Mouse (Mus musculus): Measurements from ENCODE around the gene Arid5b. TPM values are rescaled to one million over a fixed set of nuclear protein-coding genes. Genes with fewer than 3 reads are reported as not detected.

The Arid5b gene
- polyA plus RNA-seq, 1 experiment from 2014 or later: 27.5 TPM

DNA sequence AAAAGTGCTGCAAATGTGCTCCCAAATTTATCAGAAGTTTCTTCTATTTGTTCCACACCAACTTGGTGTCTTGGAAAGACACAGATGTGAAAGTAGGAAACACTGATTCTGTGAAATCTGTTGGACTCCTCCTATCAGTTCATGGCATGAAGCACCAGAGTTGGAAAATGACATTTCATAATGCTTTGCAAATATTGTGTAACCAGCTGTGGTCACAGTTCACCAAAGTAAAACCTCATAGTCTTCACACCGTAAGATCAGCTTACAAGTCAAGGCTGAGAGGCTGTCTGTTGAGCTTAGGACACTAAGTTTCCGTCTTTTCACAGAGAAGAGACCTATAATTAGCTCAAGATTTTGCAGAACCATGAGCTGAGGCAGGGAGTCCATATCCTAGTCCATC, 153.6 kb downstream of the Arid5b start:
- ATAC-seq (replicated peaks; ENCODE audit: insufficient number of reproducible peaks, low FRiP score, low TSS enrichment, low read depth) (no peak), DNase-seq (ENCODE audit: low spot score) (no peak)
- no peaks in the 10 kb centered on the region for H3K36me3 ChIP-seq (replicated peaks; ENCODE audit: control insufficient read depth, insufficient read depth, low read depth, low read length)
- no peak overlapping the region for H3K4me2 ChIP-seq (ENCODE audit: low read depth, low read length)
- H3K27me3 ChIP-seq (ENCODE audit: control insufficient read depth, insufficient read depth, low read length): no peaks in the 10 kb centered on the region
- no peak overlapping the region for H3K9ac ChIP-seq (replicated peaks; ENCODE audit: low read length)
- 68% methylated on average over 2 of the region's 2 CpGs for WGBS
- no peak overlapping the region for H3K27ac ChIP-seq (replicated peaks; ENCODE audit: low read depth, low read length)
- H3K4me1 ChIP-seq (ENCODE audit: control insufficient read depth, insufficient read depth, low read length): no peaks in the 10 kb centered on the region
- no peaks in the 10 kb centered on the region for H3K9me3 ChIP-seq (replicated peaks; ENCODE audit: control insufficient read depth, low read length)
- H3K4me3 ChIP-seq (ENCODE audit: low read depth, low read length): no peak overlapping the region

DNA sequence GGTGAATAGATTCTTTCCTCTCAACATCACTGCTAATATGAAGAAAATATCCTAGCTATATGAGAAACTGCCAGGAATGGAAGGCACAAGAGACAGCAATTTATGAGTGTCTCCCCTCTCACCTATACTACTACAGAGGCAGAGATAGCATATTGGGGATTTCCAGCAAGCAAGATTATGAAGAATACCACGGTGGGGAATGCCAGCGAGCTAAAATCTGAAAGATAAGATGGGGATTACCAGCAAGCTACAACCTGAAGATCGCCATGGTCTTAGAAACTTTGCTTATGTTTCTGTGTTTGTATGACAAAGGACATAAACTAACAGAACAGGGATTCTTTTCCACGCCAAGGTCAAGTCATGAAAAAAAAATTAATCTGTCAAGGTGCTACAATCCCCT, 155.1 kb downstream of the Arid5b start:
- no peak overlapping the region for H3K27ac ChIP-seq (replicated peaks; ENCODE audit: low read depth, low read length)
- 91% methylated on average over 4 of the region's 4 CpGs for WGBS
- DNase-seq (ENCODE audit: low spot score): no peak
- H3K4me3 ChIP-seq (ENCODE audit: low read depth, low read length): no peak overlapping the region
- H3K4me2 ChIP-seq (ENCODE audit: low read depth, low read length): no peak overlapping the region
- no peaks in the 10 kb centered on the region for H3K36me3 ChIP-seq (replicated peaks; ENCODE audit: control insufficient read depth, insufficient read depth, low read depth, low read length)
- no peaks in the 10 kb centered on the region for H3K9me3 ChIP-seq (replicated peaks; ENCODE audit: control insufficient read depth, low read length)
- ATAC-seq (replicated peaks; ENCODE audit: insufficient number of reproducible peaks, low FRiP score, low TSS enrichment, low read depth): no peak
- no peaks in the 10 kb centered on the region for H3K27me3 ChIP-seq (ENCODE audit: control insufficient read depth, insufficient read depth, low read length)
- H3K9ac ChIP-seq (replicated peaks; ENCODE audit: low read length): no peak overlapping the region
- H3K4me1 ChIP-seq (ENCODE audit: control insufficient read depth, insufficient read depth, low read length): no peaks in the 10 kb centered on the region

DNA sequence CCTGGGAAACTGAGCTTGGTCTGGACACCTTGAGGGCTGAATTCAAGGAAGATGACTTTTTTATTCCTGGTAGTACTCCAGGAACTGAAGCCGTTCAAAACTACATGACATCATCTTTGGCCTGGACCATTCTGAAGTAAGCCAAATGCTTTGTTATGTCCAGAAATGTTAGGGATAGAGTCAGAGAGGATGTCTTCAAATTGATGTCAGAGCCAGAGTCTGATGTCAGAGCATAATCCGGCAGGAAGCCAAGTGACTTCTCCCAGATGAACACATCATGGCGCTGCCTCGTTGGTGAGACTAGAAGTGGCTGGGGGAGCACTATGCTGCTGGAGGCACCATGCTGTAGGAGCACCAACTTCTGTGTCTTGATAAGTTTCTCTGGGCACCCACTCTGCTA, 156.6 kb downstream of the Arid5b start:
- Histone ChIP-seq H3K9me3 (replicated peaks; ENCODE audit: control insufficient read depth, low read length) (no peaks in the 10 kb centered on the region), H3K27me3 (ENCODE audit: control insufficient read depth, insufficient read depth, low read length) (no peaks in the 10 kb centered on the region), H3K4me3 (ENCODE audit: low read depth, low read length) (no peak overlapping the region), H3K36me3 (replicated peaks; ENCODE audit: control insufficient read depth, insufficient read depth, low read depth, low read length) (no peaks in the 10 kb centered on the region), H3K4me2 (ENCODE audit: low read depth, low read length) (no peak overlapping the region), H3K4me1 (ENCODE audit: control insufficient read depth, insufficient read depth, low read length) (no peaks in the 10 kb centered on the region), H3K27ac (replicated peaks; ENCODE audit: low read depth, low read length) (no peak overlapping the region), H3K9ac (replicated peaks; ENCODE audit: low read length) (no peak overlapping the region)
- ATAC-seq (replicated peaks; ENCODE audit: insufficient number of reproducible peaks, low FRiP score, low TSS enrichment, low read depth): no peak
- DNase-seq (ENCODE audit: low spot score): no peak
- 86% methylated on average over 4 of the region's 4 CpGs for WGBS

DNA sequence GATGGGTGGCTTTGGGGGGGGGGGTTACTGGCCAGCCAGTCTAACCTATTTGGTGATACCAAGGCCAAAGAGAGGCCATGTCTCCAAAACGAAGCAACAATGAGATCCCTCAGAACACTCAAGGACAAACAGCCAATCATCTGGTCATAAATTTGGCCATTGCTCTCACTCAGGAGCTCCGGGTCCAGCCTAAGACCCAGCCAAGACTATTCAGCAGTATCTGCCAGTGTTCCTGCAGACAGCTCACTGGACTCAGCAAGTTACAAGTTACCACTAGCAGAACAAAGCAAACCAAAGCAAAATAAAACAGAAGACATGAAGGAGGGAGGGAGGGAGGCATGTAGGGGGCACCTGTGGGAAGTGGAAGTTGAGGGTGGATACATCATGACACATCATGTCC, 157.3 kb downstream of the Arid5b start:
- no peak overlapping the region for H3K27ac ChIP-seq (replicated peaks; ENCODE audit: low read depth, low read length)
- no peaks in the 10 kb centered on the region for H3K36me3 ChIP-seq (replicated peaks; ENCODE audit: control insufficient read depth, insufficient read depth, low read depth, low read length)
- 80% methylated on average over 2 of the region's 2 CpGs for WGBS
- ATAC-seq (replicated peaks; ENCODE audit: insufficient number of reproducible peaks, low FRiP score, low TSS enrichment, low read depth) (no peak), DNase-seq (ENCODE audit: low spot score) (no peak)
- no peak overlapping the region for H3K9ac ChIP-seq (replicated peaks; ENCODE audit: low read length)
- H3K27me3 ChIP-seq (ENCODE audit: control insufficient read depth, insufficient read depth, low read length): no peaks in the 10 kb centered on the region
- H3K4me1 ChIP-seq (ENCODE audit: control insufficient read depth, insufficient read depth, low read length): no peaks in the 10 kb centered on the region
- H3K9me3 ChIP-seq (replicated peaks; ENCODE audit: control insufficient read depth, low read length): no peaks in the 10 kb centered on the region
- H3K4me2 ChIP-seq (ENCODE audit: low read depth, low read length): no peak overlapping the region
- no peak overlapping the region for H3K4me3 ChIP-seq (ENCODE audit: low read depth, low read length)

DNA sequence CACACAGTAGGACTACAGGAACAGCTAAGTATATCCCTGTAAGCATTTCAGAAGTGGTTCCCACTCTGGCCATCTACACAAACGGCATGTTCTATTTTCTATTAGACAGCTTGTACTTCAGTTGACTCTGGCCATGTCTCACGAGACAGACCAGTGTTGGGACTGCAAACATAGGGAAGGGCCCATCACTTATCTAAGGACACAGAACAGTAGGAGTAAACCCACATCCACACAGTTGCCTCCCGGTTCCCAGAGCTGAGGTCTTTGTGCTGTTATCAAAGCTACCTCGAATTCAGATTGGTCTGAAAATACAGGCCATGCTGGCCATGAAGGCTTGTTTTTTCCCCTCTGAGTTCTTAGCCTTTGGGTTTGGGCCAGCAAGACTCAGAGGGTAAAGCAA, 158.5 kb downstream of the Arid5b start:
- H3K9ac ChIP-seq (replicated peaks; ENCODE audit: low read length): no peak overlapping the region
- DNase-seq (ENCODE audit: low spot score) (no peak), ATAC-seq (replicated peaks; ENCODE audit: insufficient number of reproducible peaks, low FRiP score, low TSS enrichment, low read depth) (no peak)
- H3K27ac ChIP-seq (replicated peaks; ENCODE audit: low read depth, low read length): no peak overlapping the region
- no peaks in the 10 kb centered on the region for H3K36me3 ChIP-seq (replicated peaks; ENCODE audit: control insufficient read depth, insufficient read depth, low read depth, low read length)
- H3K4me3 ChIP-seq (ENCODE audit: low read depth, low read length): no peak overlapping the region
- no peaks in the 10 kb centered on the region for H3K9me3 ChIP-seq (replicated peaks; ENCODE audit: control insufficient read depth, low read length)
- H3K4me1 ChIP-seq (ENCODE audit: control insufficient read depth, insufficient read depth, low read length): no peaks in the 10 kb centered on the region
- no peaks in the 10 kb centered on the region for H3K27me3 ChIP-seq (ENCODE audit: control insufficient read depth, insufficient read depth, low read length)
- no peak overlapping the region for H3K4me2 ChIP-seq (ENCODE audit: low read depth, low read length)
- WGBS: 86% methylated on average over 4 of the region's 4 CpGs

DNA sequence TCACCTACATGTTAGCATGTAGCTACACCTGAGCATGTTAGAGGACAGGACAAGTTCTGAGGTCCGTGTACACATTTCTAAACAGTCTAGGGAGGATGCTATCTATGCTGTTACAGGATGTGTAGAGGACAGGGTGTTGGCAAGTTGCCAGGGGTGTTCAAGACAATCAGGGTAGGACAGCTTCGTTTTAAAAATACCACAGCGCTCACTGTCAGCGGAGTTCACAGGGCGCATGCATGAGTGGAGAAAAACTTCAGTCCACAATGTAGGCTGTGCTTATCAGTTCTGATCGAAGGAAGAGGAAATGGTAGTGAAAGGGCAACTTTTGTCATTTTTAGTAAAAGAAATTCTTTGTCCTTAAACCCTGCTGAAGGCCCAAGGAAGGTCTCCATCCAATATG, 159.3 kb downstream of the Arid5b start:
- Histone ChIP-seq H3K4me2 (ENCODE audit: low read depth, low read length) (no peak overlapping the region), H3K36me3 (replicated peaks; ENCODE audit: control insufficient read depth, insufficient read depth, low read depth, low read length) (no peaks in the 10 kb centered on the region), H3K4me1 (ENCODE audit: control insufficient read depth, insufficient read depth, low read length) (no peaks in the 10 kb centered on the region), H3K4me3 (ENCODE audit: low read depth, low read length) (no peak overlapping the region), H3K27me3 (ENCODE audit: control insufficient read depth, insufficient read depth, low read length) (no peaks in the 10 kb centered on the region), H3K9me3 (replicated peaks; ENCODE audit: control insufficient read depth, low read length) (no peaks in the 10 kb centered on the region), H3K9ac (replicated peaks; ENCODE audit: low read length) (no peak overlapping the region), H3K27ac (replicated peaks; ENCODE audit: low read depth, low read length) (no peak overlapping the region)
- WGBS: 86% methylated on average over 6 of the region's 6 CpGs
- no peak for DNase-seq (ENCODE audit: low spot score)
- no peak for ATAC-seq (replicated peaks; ENCODE audit: insufficient number of reproducible peaks, low FRiP score, low TSS enrichment, low read depth)

DNA sequence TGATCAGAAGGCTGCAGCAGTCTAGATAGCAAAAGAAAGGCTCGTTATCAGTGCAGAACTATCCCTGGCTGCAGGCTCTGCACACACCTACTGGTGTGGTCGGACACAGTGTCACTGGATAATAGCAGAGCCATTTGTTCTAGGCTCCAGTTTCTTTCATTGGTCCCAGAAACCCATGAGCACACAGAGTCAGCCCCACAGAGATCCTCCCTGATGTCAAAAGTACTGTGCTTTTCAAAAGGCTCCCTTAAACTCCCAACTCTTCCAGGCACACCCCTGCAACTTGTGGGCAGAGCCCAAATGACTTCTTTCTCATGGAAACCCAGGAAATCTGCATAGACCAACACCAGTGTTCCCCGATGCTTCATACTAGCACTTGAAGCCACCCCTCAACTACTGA, 163.6 kb downstream of the Arid5b start:
- Histone ChIP-seq H3K9ac (replicated peaks; ENCODE audit: low read length) (no peak overlapping the region), H3K4me2 (ENCODE audit: low read depth, low read length) (no peak overlapping the region), H3K4me3 (ENCODE audit: low read depth, low read length) (no peak overlapping the region), H3K4me1 (ENCODE audit: control insufficient read depth, insufficient read depth, low read length) (no peaks in the 10 kb centered on the region), H3K9me3 (replicated peaks; ENCODE audit: control insufficient read depth, low read length) (no peaks in the 10 kb centered on the region), H3K27me3 (ENCODE audit: control insufficient read depth, insufficient read depth, low read length) (no peaks in the 10 kb centered on the region), H3K36me3 (replicated peaks; ENCODE audit: control insufficient read depth, insufficient read depth, low read depth, low read length) (no peaks in the 10 kb centered on the region), H3K27ac (replicated peaks; ENCODE audit: low read depth, low read length) (no peak overlapping the region)
- ATAC-seq (replicated peaks; ENCODE audit: insufficient number of reproducible peaks, low FRiP score, low TSS enrichment, low read depth) (no peak), DNase-seq (ENCODE audit: low spot score) (no peak)
- 90% methylated on average over 3 of the region's 3 CpGs for WGBS

DNA sequence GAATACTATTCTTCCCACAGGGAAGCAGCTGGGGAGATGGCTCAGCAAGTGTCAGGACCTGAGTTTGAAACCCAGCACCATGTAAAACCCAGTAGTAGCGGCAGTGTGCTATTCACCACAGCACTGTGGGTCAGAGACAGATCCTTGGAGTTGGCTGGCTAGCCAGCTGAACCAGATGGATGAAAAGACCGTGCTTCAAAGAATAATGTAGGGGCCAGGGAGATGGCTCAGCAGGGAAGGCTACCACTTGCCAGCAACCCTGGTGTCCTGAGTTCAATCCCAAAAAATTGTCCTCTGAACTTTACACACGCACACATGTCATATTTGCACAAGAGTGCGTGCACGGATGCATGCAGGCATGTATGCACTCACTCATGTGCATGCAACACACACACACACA, 164.9 kb downstream of the Arid5b start:
- H3K4me3 ChIP-seq (ENCODE audit: low read depth, low read length): no peak overlapping the region
- no peak overlapping the region for H3K9ac ChIP-seq (replicated peaks; ENCODE audit: low read length)
- DNase-seq (ENCODE audit: low spot score): no peak
- WGBS: 90% methylated on average over 5 of the region's 5 CpGs
- no peaks in the 10 kb centered on the region for H3K36me3 ChIP-seq (replicated peaks; ENCODE audit: control insufficient read depth, insufficient read depth, low read depth, low read length)
- H3K4me1 ChIP-seq (ENCODE audit: control insufficient read depth, insufficient read depth, low read length): no peaks in the 10 kb centered on the region
- no peak overlapping the region for H3K4me2 ChIP-seq (ENCODE audit: low read depth, low read length)
- no peaks in the 10 kb centered on the region for H3K9me3 ChIP-seq (replicated peaks; ENCODE audit: control insufficient read depth, low read length)
- H3K27me3 ChIP-seq (ENCODE audit: control insufficient read depth, insufficient read depth, low read length): no peaks in the 10 kb centered on the region
- no peak overlapping the region for H3K27ac ChIP-seq (replicated peaks; ENCODE audit: low read depth, low read length)
- ATAC-seq (replicated peaks; ENCODE audit: insufficient number of reproducible peaks, low FRiP score, low TSS enrichment, low read depth): no peak

DNA sequence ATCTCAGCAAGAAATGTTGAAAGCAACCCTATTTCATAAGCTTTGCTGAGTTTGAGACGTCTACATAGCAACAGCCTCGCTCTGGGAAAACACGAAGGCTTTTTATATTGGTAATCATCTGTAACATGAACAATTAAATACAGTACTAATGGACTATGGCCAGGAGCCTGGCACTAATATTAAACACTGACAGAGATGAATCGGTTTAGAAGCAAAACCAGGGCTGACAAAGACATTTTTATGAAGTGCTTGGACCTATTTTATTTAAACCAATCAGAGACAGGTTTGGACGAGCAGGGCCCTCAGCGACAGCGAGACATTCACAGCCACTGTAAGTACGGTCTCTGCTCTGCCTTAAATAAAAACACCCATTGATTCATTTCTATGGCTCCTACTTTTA, 165.6 kb downstream of the Arid5b start:
- H3K4me1 ChIP-seq (ENCODE audit: control insufficient read depth, insufficient read depth, low read length): no peaks in the 10 kb centered on the region
- H3K27me3 ChIP-seq (ENCODE audit: control insufficient read depth, insufficient read depth, low read length): no peaks in the 10 kb centered on the region
- 81% methylated on average over 8 of the region's 8 CpGs for WGBS
- H3K9me3 ChIP-seq (replicated peaks; ENCODE audit: control insufficient read depth, low read length): no peaks in the 10 kb centered on the region
- DNase-seq (ENCODE audit: low spot score) (no peak), ATAC-seq (replicated peaks; ENCODE audit: insufficient number of reproducible peaks, low FRiP score, low TSS enrichment, low read depth) (no peak)
- H3K9ac ChIP-seq (replicated peaks; ENCODE audit: low read length): no peak overlapping the region
- no peak overlapping the region for H3K4me2 ChIP-seq (ENCODE audit: low read depth, low read length)
- H3K27ac ChIP-seq (replicated peaks; ENCODE audit: low read depth, low read length): no peak overlapping the region
- H3K36me3 ChIP-seq (replicated peaks; ENCODE audit: control insufficient read depth, insufficient read depth, low read depth, low read length): peaks cover 2% of the 10 kb centered on the region; the same call in 1 of the 2 replicates
- no peak overlapping the region for H3K4me3 ChIP-seq (ENCODE audit: low read depth, low read length)

Data from embryonic facial prominence, embryonic 11.5 days (tissue).